Mouse (Mus musculus) frontal cortex, postnatal 36 days (tissue): ENCODE data around the gene Map7d2.
A peak's percentile ranks its signal among the peaks of the same experiment; 100 is the strongest.
"Not testable (repeated sequence)": the region's sequence is repeated elsewhere in the genome, so short reads cannot be mapped to it uniquely, and the experiment has no call there.

Experiments
- DNase-seq, 2 experiments: peaks; one replicate each; pipeline ENCODE4 v3.0.0; 2022; ENCODE audit warnings: low spot score in 2 of 2

The Map7d2 gene

GRCm38 (mm10) chrX:159414130-159414828, at the start of gene Map7d2:
TSS of gene Map7d2 (plus strand) at chrX:159414572.
- peak; percentile 45 to 55 for DNase-seq

DNA sequence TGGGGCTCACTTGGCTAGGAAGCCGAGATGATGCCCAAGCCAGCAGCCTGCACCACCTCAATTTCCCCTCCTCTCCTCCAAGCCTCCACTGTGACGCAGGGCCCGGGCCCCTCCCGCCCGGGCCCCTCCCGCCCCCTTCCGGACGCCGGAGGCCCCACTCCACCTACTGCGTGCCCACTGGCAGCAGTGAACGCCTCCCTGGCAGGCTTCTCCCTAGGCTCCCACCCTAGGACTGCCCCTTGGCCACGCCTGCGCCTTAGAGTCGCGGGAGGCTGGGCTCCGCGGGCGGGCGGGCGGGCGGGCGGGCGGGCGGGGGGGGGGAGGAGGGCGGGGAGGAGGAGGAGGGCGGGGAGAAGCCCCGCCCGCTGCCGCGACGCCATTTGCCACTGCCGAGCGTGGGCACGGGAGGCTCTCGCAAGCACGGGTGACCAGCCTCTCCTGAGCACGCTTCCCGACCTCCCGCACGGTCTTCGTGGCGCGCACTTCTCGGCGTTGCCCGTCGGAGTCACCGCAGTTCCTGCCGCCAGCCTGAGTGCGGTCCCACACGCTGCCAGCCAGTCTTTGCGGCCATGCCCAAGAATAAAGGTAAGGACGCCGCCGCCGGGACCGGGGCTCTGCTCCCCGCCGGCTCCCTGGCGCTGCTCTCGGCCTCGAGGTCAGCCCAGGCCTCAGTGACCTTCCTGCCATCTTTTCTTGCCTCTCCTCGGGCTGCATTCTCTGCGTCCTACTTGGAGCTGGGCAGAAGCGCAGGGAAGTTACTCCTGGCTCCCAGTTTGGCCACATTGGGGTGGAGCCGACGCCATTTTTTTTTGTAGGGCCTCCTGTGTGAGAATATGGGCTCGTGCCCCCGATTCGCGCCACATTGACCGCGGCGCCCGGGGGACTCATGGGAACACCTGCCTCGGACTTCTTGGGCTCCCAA, 42.3 kb upstream of the Map7d2 start, which contains the start of gene Eif1ax:
Eif1ax (plus strand) TSS at position 348 of the 922 bp plus-strand sequence.
- peak; percentile 47 to 48 for DNase-seq

DNA sequence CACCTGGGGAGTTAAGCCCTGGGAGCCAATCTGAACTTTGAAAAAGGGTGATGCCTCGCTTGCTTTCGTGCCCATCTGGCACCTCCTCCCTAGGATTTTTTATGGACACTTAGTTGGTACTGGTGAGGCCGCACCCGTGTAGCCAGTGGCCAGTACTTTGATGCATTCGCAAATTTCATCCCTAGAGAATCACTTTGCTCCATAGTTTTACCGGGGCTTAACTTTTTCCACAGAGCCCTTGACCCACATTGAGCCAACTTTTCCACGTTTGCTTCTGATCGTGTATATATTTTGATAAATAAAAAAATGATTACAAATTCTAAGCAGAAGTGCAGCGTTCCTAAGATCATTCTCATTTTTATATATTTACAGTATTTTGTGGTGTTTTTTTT, 41.6 kb upstream of the Map7d2 start:
- DNase-seq, result no peak

DNA sequence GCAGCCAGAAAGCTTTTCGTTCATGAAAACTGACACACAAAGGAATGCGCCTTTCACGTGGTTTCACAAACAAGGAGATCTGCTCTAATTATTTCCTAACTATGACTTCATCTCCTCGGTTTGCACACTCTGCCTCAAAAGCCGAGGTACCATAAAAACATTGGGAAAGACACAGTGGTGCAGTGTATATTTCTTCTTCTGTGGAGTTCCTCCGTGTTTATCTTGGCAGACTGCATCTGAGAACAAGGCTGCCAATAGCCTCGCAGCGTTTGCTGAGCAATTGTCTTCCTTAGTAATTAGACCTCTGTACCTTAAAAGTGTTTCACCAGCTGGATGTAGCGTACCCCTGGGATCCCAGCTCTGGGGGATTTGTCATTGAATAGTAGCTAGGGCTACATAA, 27.3 kb upstream of the Map7d2 start:
- DNase-seq, result no peak

DNA sequence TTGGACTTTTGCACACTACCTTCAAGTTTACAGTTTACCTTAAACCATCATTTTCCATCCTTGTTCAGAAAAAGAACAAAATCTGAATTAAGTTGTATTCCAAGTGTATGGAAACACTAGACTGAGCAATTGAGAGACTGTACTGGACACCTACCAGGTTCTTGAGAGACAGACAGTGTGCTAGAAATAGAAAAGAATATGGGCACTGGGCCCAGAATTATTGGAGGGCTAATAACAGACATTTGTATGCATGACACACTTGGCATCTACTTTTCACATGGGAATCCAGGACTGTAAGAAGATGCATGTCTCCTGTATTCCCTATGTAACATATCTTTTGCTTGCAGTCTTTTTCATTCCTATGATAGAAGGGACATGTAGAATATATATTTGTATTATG, 25.4 kb upstream of the Map7d2 start:
- no peak for DNase-seq

- no peak for DNase-seq
Measured at GRCm38 (mm10) chrX:159390347-159390962, 23.9 kb upstream of the Map7d2 start.

GRCm38 (mm10) chrX:159391239-159391638, 23.1 kb upstream of the Map7d2 start:
- DNase-seq, result no peak

- DNase-seq, result no peak
Measured at GRCm38 (mm10) chrX:159409253-159409652, 5.1 kb upstream of the Map7d2 start.

- peak; percentile 5 to 13 for DNase-seq
Measured at GRCm38 (mm10) chrX:159414829-159415673, 679 bp downstream of the Map7d2 start.

GRCm38 (mm10) chrX:159430507-159430906, 16.1 kb downstream of the Map7d2 start:
- DNase-seq, result not testable (repeated sequence)

- DNase-seq, result peak in 1 of 2 experiments; percentile 28
Measured at GRCm38 (mm10) chrX:159442128-159442527, 27.8 kb downstream of the Map7d2 start.

- no peak for DNase-seq
Measured at GRCm38 (mm10) chrX:159447133-159447532, 32.8 kb downstream of the Map7d2 start.

DNA sequence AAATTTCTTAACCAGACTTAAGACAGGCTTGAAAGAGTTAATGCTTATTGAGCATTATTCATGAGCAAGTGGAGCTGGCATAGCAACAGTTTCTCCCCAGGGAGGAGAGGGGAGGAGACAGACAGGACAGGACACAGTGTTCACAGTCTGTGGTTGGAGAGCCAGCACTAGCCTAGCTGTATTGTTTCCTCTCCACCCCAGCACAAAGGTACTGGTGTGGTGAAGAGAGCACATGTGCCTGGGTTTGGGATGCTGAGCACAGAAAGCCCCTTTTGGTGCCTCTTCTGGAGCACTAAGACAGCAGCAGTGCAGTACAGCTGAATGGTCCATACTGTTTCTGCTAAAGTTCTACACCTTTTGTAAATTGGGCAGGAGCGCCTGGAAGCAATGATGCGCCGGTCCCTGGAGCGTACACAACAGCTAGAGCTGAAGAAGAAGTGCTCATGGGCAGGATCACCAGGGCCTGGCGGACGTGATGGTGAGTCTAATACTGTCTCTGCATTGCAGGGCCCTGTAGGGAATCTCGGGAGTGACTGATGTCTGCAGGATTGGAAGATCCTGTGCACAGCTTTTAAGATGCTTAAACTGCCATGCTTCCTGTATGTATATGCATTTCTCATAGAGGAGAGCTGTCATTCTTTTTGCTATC, 44.8 kb downstream of the Map7d2 start:
- no peak for DNase-seq

DNA sequence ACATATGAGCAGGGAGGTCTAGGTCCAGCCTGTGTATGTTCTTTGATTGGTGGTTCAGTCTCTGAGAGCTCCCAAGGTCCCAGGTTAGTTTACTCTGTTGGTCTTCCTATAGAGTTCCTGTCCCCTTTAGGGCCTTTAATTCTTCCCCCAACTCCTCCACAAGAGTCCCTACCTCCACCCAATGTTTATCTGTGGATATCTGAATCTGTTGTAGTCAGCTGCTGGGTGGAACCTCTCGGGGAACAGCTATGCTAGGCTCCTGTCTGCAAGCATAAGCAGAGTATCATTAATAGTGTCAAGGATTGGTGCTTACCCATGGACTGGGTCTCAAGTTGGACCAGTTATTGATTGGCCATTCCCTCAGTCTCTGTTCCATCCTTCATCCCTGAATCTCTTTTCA, 60.4 kb downstream of the Map7d2 start:
- DNase-seq, result no peak

GRCm38 (mm10) chrX:159478243-159478940, 64.0 kb downstream of the Map7d2 start:
- DNase-seq, result peak in 1 of 2 experiments; percentile 8

DNA sequence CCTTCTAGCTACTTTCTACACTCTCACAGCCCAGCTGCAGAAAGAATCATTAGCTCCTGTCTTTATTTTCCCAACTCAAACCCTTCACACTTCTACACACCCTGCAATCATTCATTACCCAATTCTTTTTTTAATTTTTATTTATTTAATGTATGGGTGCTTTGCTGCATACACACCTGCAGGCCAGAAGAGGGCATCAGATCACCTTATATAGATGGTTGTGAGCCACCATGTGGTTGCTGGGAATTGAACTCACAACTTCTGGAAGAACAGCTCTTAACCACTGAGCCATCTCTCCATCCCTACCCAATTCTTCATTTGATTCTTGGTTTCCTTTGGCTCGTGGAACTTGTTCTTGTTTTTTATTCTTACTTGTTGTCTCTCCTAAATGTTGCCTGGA, 69.9 kb downstream of the Map7d2 start:
- DNase-seq, result no peak

DNA sequence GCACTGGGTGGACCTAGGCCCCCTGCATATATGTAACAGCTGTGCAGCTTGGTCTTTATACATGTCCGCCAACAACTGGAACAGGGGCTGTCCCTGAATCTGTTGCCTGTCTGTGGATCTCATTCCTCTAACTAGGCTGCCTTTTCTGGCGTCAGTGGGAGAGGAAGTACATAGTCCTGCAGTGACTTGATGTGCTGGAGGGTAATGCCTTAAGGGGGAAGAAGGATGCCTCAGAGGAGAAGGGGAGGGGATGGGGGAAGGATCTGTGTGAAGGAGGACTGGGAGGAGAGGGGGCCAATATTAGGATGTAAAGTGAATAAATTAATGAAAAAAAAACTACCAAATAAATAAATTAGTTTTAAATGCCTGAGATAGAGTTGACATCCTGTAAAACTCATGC, 88.8 kb downstream of the Map7d2 start:
- DNase-seq, result no peak

DNA sequence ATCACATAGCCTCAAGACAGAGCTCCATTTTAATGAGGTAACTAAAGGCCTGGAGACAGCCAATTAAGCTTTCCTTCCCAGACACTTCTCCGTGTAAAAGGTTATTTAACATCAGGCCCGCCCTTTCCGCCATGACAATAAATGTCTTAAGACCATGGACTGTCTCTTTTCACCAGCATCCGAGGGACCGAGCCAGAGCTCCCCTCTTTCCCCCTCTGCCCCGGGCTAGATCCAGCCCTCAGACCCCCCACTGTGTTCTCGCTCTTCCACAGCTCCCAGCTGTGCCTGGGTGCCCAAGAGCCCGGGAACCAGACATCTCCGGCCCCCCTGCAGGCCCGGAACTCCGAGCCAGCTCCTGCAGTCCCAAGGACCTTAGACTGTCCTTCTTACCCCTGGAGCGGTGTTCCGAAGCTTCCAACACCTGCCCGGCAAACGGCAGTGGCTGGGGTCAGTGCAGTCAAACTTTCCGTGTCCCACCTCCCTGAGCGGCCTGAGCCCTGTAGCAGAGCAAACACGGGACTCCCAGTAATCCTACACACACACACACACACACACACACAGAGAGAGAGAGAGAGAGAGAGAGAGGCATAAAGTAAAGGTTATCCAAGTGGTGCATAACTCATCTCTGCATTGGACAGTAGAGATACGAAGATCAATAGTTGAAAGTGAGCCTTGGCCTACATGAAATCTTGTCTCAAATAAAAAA, 94.1 kb downstream of the Map7d2 start:
- DNase-seq, result no peak

GRCm38 (mm10) chrX:159509042-159509441, 94.7 kb downstream of the Map7d2 start:
- DNase-seq, result no peak
